ENCODE assay signal across 9 mouse cellular contexts in the genomic region with DNA sequence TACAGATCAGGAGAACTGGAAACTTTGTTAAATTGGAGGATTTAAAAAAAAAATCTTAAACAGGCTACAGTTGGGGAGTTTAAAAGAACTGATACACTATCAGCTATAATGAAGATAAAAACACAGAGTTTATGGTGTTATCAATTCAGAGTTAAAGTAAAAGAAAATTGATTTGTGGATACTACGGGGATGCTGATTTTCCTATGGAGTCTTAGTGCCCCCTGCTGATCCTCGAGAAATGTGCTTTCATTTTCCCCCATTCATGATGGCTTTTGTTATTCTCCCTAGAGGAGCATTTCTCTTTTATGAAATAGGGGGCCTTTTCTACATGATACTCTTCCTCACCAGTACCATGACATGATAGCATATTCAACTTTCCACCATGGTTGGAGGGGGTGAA. TPM values are rescaled to one million over a fixed set of nuclear protein-coding genes. Genes with fewer than 3 reads are reported as not detected.
DNase-seq lines count a peak whose midpoint lies in the region; ATAC-seq and TF ChIP-seq lines count a peak whose summit lies in the region.
"Had no signal": no experiment of that assay in that cellular context is flagged by ENCODE, and none has a peak within 500 bp of the region (broad histone marks: within the 10 kb centered on the region; RNA-seq: fewer than 3 reads in every experiment).

No protein-coding gene starts in this region.

- peak; percentile 22 for DNase-seq in kidney, adult 9 months
- DNase-seq in kidney, adult 18-20 months: no peak
- DNase-seq in brain, embryonic 14.5 days (ENCODE audit: low read depth): peak; percentile 84
- DNase-seq in T-cell, adult 2 months (ENCODE audit: low spot score): no peak
- DNase-seq in spleen, postnatal 10 days (ENCODE audit: low spot score in 2 of 2): no peak
- DNase-seq in spleen, adult 12 weeks (ENCODE audit: low spot score): no peak

- TF ChIP-seq CTCF in brain, embryonic 14.5 days (IDR thresholded peaks at IDR 0.05; ENCODE audit: borderline replicate concordance, extremely low read depth, insufficient read depth, insufficient read length): peak; percentile 48; the same call in 1 of the 2 replicates

- no peak for TF ChIP-seq POLR2A in brain, embryonic 14.5 days (IDR thresholded peaks at IDR 0.05; ENCODE audit: borderline replicate concordance, extremely low read depth, insufficient read depth, insufficient read length, poor library complexity, severe bottlenecking)

- no peak overlapping the region for H3K9ac ChIP-seq in midbrain, embryonic 13.5 days (replicated peaks)
- H3K9ac ChIP-seq: liver, embryonic 14.5 days had no signal

- no peaks in the 10 kb centered on the region for H3K36me3 ChIP-seq in midbrain, embryonic 13.5 days

- no peaks in the 10 kb centered on the region for H3K9me3 ChIP-seq in midbrain, embryonic 13.5 days

- H3K4me3 ChIP-seq in midbrain, embryonic 13.5 days (replicated peaks): no peak overlapping the region

- no peaks in the 10 kb centered on the region for H3K27me3 ChIP-seq in midbrain, embryonic 13.5 days

- H3K27ac ChIP-seq in midbrain, embryonic 13.5 days: no peak overlapping the region
- H3K27ac ChIP-seq: liver, embryonic 14.5 days had no signal

- H3K4me2 ChIP-seq in midbrain, embryonic 13.5 days (replicated peaks): no peak overlapping the region

- H3K4me1 ChIP-seq in midbrain, embryonic 13.5 days (replicated peaks): 0 out of 2 replicates have a peak, but pooled peaks cover 3% of the 10 kb centered on the region

- ATAC-seq in granulocyte monocyte progenitor cell, adult 5-6 weeks (replicated peaks; ENCODE audit: poor library complexity, severe bottlenecking): peak; percentile 35
- ATAC-seq in midbrain, embryonic 13.5 days: peak; percentile 3; the same call in 1 of the 2 replicates

- WGBS in midbrain, embryonic 13.5 days: 39% methylated on average over 2 of the region's 2 CpGs

RNA-seq across cellular contexts. Expression of gene A730009L09Rik, which starts 19.5 kb away (rescaled TPM):
- 0.04 TPM in 2 replicates for polyA plus RNA-seq in brain, embryonic 14.5 days (2012; rRNA removed)
- not detected in 2 replicates for total RNA-seq in granulocyte monocyte progenitor cell, adult 5-6 weeks (2014; fragmentation: Nextera tagmentation)
- not detected in 2 replicates for total RNA-seq in granulocyte monocyte progenitor cell, adult 5-6 weeks (2017)
- 0.05 TPM in 1 of 2 replicates, not detected in the other for polyA plus RNA-seq in midbrain, embryonic 13.5 days (2015; fragmentation: Nextera tagmentation; extraction: Ambion mirVana)
- polyA plus RNA-seq: liver, embryonic 14.5 days had no signal

Comparison
In these comparisons a context has a peak if more than half of its experiments do, and no peak if none do; other contexts are left out.
1. DNase-seq: peak in kidney, adult 9 months (single experiment) and brain, embryonic 14.5 days (single experiment); none in kidney, adult 18-20 months (single experiment), T-cell, adult 2 months (single experiment), spleen, postnatal 10 days (0 of 2) and spleen, adult 12 weeks (single experiment).